Mouse (Mus musculus): ENCODE measurements around the gene Palmd.

Palmd gene

GRCm38 (mm10) chr3:116892872-116893271, 75.9 kb downstream of the Palmd start:
- DNase-seq (ENCODE audit: low read depth, low spot score), result no peak

GRCm38 (mm10) chr3:116892206-116892563, 76.6 kb downstream of the Palmd start:
- no peak for DNase-seq (ENCODE audit: low read depth, low spot score)

GRCm38 (mm10) chr3:116891436-116892205, 77.2 kb downstream of the Palmd start:
- no peak for DNase-seq (ENCODE audit: low read depth, low spot score)

- DNase-seq (ENCODE audit: low read depth, low spot score), result no peak
Measured at GRCm38 (mm10) chr3:116890576-116890975, 78.2 kb downstream of the Palmd start.

- DNase-seq (ENCODE audit: low read depth, low spot score), result no peak
Measured at GRCm38 (mm10) chr3:116889358-116889757, 79.4 kb downstream of the Palmd start.

GRCm38 (mm10) chr3:116884941-116885340, 83.8 kb downstream of the Palmd start:
- DNase-seq (ENCODE audit: low read depth, low spot score), result no peak

DNA sequence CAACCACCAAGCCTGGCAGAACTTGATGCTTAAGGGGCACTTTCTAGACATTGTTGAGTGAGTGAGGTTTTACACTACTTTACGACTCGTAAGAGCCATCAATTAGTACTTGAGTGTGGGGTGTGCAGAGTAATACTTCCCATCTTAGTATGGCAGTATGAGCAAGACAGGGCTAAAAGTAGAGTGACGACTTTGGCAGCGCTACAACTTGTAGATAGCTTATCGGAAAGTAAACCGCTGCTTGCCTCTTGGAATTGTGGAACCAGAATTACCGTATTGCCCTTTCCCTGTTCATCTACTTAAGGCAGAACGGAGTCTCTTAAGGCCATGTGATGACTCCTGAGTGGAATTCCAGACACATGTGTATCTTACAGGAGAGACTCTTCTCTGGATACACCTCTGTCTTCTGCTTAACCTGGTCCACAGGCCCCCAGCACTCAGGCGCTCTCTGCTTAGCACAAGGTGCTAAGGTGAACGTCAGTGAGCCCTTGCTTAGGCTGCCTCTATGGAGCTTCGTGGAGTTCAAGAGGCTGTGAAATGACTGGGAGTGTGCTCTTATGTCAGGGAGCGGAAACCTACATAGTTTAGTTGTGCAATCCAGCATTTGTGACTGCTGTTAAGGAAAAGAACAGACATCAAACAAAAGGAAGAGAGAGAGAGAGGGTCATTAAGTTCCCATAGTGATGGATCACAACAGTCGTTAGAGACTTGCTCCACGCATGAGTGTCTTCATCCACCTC, 86.4 kb downstream of the Palmd start:
- no peak for DNase-seq (ENCODE audit: low read depth, low spot score)

DNA sequence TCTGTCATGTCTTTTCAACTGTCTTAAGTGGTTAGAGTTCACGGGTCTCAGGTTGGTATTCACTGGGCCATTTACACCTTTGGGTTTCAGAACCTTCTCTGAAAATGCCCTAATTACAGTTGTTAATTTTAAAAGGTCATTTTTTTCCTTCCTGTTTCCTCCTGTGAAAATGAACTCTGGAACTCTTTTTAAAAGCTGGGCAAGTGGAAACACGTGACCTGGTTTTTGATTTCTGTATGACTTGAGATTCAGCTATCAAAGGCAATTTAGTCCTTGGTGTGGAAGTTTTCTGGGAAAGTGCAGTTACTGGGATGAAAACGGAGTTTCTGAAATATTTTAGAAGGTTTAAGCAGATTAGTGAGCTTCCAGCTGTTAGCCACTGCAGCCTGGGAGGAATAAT, 98.4 kb downstream of the Palmd start:
- no peak for DNase-seq (ENCODE audit: low read depth, low spot score)

Measured in forelimb bud, embryonic 11.5 days (tissue).